Mouse (Mus musculus) monocyte, adult 2 months (primary cell): ENCODE data around the gene Hbs1l.

Source experiments
- DNase-seq, 2 experiments: peaks; one replicate each; pipeline ENCODE4 v3.0.0; 2022; ENCODE audit warnings: low spot score in 2 of 2, low read depth in 1 of 2

The Hbs1l gene

GRCm38 (mm10) chr10:21400031-21400430, 104.3 kb downstream of the Hbs1l start:
- no peak for DNase-seq

DNA sequence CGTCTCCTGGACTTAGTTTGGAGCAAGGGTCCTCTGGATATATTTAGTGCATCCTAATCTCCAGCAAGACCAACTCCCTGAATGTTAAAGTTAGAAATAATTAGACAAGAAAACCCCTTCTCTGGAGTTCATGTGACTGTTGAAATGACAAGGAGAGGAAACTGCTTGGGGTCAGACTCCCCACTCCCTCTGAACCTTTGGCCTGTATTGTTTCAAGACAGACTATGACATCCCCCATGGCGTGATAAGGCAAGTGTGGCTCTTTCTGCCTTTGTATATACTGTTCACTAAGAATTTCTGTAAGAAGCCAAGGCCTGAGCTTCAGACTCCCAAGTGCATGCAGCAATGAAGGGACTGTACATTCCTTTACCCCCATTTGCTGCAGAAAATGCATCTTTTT, 104.7 kb downstream of the Hbs1l start:
- no peak for DNase-seq

GRCm38 (mm10) chr10:21401259-21401658, 105.5 kb downstream of the Hbs1l start:
- DNase-seq = no peak

DNA sequence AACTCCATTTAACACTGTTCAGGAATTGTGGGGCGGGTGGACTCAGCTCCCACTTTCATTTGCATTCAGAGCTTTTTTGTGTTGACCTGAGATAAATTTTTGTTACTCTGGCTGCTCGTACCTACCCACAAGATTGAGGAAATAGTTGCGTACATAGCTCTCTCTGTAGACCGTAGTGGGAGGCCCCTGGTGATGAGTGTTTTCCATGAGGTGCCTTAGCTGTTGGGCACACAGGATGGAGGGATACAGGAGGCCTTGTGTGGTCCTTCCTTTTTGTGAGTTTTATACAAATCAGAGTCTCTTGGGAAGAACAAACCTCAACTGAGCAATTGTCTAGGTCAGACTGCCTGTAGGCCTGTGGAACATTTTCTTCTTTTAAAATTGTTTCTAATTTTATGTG, 109.0 kb downstream of the Hbs1l start:
- no peak for DNase-seq

DNA sequence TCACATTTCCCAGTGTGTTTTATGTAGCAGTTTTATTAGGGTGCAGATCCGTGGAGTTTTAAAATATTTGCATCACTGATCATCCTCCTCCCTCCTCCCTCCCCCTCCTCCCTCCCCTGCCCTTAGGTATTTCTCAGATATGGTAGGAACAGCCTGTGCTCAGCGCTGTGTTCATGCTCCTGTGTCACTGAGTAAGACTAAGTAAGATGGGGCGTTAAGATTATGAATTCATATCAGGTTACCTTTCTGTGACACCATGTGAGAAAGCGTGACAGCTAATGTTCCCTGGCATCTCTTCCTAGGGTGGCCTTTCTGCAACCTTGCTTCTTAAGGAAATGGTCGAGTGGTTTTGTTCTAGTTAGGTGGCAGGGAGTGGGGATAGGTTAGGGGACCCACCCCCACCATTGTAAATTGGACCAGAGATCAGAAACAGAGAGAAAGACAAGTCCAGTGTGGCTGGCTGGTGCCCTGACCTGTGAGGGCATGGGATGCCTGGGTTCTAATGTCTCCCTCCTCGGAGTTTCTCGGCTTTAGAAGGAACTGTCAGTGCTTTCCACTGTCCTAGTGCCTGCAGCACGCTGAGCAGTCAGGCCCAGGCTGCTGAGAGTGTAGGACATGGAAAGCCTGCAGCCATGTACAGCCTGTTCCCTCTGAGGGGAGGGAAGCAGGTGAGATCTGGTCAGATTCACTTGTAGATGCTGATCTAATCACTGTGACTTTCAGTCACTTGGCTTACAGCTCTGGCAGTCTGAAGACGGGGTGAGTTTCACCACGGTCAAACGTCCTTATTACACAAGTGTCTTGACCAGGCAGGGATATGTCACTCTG, 110.1 kb downstream of the Hbs1l start:
- no peak for DNase-seq

DNA sequence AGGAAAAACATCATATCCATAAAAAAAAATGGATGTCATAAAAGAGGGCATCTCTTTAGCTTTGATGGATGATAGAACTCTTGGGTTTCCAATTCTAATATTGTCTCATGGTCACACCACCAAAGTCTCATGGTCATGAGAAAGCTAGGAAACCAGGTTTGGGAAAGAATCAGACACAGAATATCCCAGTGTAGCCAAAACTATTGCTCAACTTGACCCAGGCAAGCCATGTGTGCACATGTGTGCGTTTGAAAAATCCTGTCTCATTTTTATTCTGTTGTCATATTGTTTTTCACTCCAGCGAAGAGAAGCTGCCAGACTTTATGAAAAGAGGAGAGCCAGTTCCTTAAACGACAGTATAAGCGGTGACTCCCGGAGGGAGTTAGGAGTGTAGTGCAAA, 114.9 kb downstream of the Hbs1l start:
- DNase-seq = no peak

- DNase-seq = no peak
These were observed 115.9 kb downstream of the Hbs1l start for GRCm38 (mm10) chr10:21411621-21412205.

DNA sequence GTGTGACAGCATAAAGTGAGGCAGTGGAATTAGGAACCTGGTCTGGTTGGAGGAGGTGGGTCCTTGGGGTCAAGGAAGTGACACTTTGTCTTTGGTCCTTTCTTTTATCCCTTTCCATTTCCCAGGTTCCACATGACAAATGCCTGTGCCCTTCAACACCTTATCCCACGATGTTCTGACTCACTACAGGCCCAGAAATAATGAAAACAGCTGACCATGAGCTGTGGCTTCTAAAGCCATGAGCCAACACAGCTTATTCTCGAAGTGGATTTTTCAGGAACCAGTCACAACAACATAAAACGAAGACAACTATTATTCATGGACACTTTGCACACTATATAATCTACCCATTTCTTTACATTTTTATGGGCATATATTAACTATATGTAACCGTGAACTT, 119.3 kb downstream of the Hbs1l start:
- no peak for DNase-seq

DNA sequence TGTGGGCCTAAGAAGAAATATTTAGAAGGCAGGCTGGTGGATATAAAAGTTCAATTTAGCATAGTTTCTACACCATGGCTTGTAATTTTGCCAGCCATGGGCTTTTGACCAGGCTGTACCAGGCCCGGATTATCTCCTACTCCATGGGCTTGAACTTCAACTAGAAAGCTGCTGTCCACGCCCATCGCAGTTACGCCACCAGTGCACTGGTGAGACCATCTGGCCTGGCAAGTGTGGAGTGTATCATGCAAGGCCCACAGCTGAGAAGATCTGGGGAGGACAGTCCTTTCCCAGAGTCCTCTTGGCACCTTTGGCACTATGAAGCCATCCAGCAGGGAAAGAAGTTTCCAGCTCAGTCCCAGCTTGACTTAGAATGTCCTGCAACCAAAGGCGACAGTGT, 120.4 kb downstream of the Hbs1l start:
- DNase-seq = no peak
